Mouse (Mus musculus) lung, embryonic 14.5 days (tissue): ENCODE measurements around the gene Npcd. TPM values are rescaled to one million over a fixed set of nuclear protein-coding genes. Genes with fewer than 3 reads are reported as not detected.

Experiments
- ATAC-seq: fragments of 200-750 bp; cut with Nextera tagmentation; 2 replicates; pipeline ENCODE4 v1.8.0; 2017; ENCODE audit warnings: mild to moderate bottlenecking, moderate TSS enrichment, moderate library complexity; ENCODE audit not compliant: insufficient read depth
- DNase-seq: peaks from one replicate; pipeline ENCODE4 v3.0.0-alpha.2; 2015
- H3K27ac ChIP-seq: fragments of 300-500 bp; sonication (generic); 2 replicates; pipeline ENCODE4 v1.5.1; 2014; ENCODE audit warnings: low read depth, mild to moderate bottlenecking, moderate library complexity
- H3K27me3 ChIP-seq: fragments of 300-500 bp; sonication (generic); 2 replicates; pipeline ENCODE4 v1.6.1; 2014; ENCODE audit warnings: low read length, control low read depth; ENCODE audit not compliant: insufficient read depth
- H3K36me3 ChIP-seq: fragments of 300-500 bp; sonication (generic); 2 replicates; pipeline ENCODE4 v1.6.1; 2014; ENCODE audit warnings: control low read depth; ENCODE audit not compliant: insufficient read depth
- H3K4me1 ChIP-seq: fragments of 300-500 bp; sonication (generic); 2 replicates; pipeline ENCODE4 v1.6.1; 2014; ENCODE audit warnings: antibody characterized with exemption, control low read depth; ENCODE audit not compliant: insufficient read depth
- H3K4me2 ChIP-seq: fragments of 300-500 bp; sonication (generic); 2 replicates; pipeline ENCODE4 v1.6.1; 2014; ENCODE audit warnings: mild to moderate bottlenecking
- H3K4me3 ChIP-seq: fragments of 300-500 bp; sonication (generic); 2 replicates; pipeline ENCODE4 v1.5.1; 2014; ENCODE audit warnings: low read depth, low read length
- H3K9ac ChIP-seq: fragments of 300-500 bp; sonication (generic); 2 replicates; pipeline ENCODE4 v1.6.1; 2014
- H3K9me3 ChIP-seq: fragments of 300-500 bp; sonication (generic); 2 replicates; pipeline ENCODE4 v1.6.1; 2016; ENCODE audit warnings: low read depth, low read length, control low read depth
- CTCF ChIP-seq: IDR thresholded peaks from 2 replicates; pipeline ENCODE4 v1.5.1; 2016; ENCODE audit warnings: antibody characterized with exemption, low read depth
- WGBS: fragments of 180-500 bp; shearing (Covaris S2); extraction: QIAGEN DNeasy Blood & Tissue Kit; methylation state at CpG from one replicate; pipeline ENCODE4 v1.1.7; 2014; 5-methylcytosine and 5-hydroxymethylcytosine counted together
- polyA plus RNA-seq: library from polyadenylated mRNA; unstranded; fragments of >200 nt; fragmentation: Nextera tagmentation; extraction: Ambion mirVana; gene quantifications from 2 replicates; pipeline ENCODE4 v1.2.1, GENCODE M21; 2014

Npcd gene
- polyA plus RNA-seq = not detected in 2 replicates

DNA sequence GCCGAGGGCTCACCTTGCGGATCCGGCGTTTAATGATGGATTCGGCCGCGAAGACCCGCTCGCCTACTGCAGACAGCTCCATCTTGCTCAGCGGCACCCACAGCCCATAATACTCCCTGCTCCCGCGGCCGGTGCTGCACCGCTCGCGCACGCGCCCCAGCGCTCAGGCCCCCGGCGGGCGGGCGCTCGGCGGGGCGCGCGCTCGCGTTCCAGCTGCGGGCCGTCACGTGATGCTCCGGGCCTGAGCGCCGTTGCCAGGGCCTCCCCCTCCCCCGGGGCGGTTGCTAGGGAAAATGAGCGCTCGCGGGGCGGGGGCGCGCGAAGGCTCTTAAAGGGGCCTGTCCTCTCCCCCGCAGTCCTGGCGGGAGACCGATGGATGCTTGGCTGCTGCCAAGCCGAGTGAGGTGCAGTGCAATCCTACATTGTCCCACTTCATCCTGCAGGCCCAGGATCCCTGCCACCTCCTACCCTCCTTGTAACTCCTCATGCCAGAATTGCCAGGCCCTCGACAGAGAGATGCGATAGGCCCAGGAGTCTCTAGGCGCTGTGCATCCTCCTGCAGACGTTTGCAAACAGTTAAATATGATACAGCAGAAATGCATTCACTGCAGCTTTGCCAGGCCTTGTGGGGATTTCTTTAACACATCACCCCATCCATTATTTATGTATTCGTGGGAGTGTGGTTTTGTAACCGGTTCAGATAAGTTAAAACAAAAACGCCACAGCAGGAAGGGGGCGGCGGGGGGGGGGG is at the start of gene Npcd, which contains the start of gene Cbx6:
Npcd (minus strand) TSS at position 108 of the 751 bp plus-strand sequence.
Cbx6 (minus strand) TSS at position 559 of the 751 bp plus-strand sequence.
- Histone ChIP-seq H3K36me3 (peaks cover 14% of the 10 kb centered on the region), H3K4me2 (peak within 1 kb of the TSS; percentile 73), H3K4me3 (peak within 1 kb of the TSS; percentile 64), H3K4me1 (peaks cover 12% of the 10 kb centered on the region; the same call in 1 of the 2 replicates), H3K27ac (peak within 1 kb of the TSS; percentile 91), H3K9ac (peak within 1 kb of the TSS; percentile 62), H3K27me3 (no peaks in the 10 kb centered on the region), H3K9me3 (no peaks in the 10 kb centered on the region)
- peak; percentile 99 for DNase-seq
- TF ChIP-seq CTCF = no peak
- under 1% methylated on average over 58 of the region's 58 CpGs for WGBS
- peak; percentile 83 for ATAC-seq

DNA sequence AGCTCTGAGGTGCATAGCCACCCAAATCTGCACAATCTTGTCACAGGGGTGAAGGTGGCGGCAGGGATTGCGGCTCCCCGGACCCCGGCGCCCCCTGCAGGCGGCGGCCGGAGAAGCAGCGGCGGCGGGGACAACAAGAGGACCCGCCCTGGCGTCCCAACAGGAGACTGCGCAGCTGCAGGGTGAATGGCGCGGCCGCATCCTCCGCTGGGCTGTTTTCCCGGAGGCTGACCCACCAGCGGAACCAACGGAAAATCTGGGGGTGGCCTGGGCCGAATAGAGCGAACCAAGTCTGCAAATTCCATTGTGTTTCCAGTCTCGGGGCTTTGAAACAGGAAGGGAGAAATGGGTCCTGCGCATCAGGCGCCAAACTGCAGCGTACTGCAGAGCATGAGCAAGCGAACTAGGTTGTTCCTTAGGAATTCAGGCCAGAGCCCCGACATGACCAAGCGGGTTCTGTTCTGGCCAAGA is 49.4 kb upstream of the Npcd start:
- H3K4me2 ChIP-seq = peak overlapping the region; percentile 68
- WGBS = under 1% methylated on average over 30 of the region's 30 CpGs
- peak overlapping the region; percentile 40 for H3K4me3 ChIP-seq
- peak; percentile 79 for TF ChIP-seq CTCF
- ATAC-seq (peak; percentile 83), DNase-seq (peak; percentile 96)
- H3K27me3 ChIP-seq = peaks cover 3% of the 10 kb centered on the region; the same call in 1 of the 2 replicates
- no peaks in the 10 kb centered on the region for H3K9me3 ChIP-seq
- H3K4me1 ChIP-seq = peaks cover 6% of the 10 kb centered on the region; the same call in 1 of the 2 replicates
- H3K36me3 ChIP-seq = no peaks in the 10 kb centered on the region
- peak overlapping the region; percentile 82 for H3K27ac ChIP-seq
- peak overlapping the region; percentile 58 for H3K9ac ChIP-seq

DNA sequence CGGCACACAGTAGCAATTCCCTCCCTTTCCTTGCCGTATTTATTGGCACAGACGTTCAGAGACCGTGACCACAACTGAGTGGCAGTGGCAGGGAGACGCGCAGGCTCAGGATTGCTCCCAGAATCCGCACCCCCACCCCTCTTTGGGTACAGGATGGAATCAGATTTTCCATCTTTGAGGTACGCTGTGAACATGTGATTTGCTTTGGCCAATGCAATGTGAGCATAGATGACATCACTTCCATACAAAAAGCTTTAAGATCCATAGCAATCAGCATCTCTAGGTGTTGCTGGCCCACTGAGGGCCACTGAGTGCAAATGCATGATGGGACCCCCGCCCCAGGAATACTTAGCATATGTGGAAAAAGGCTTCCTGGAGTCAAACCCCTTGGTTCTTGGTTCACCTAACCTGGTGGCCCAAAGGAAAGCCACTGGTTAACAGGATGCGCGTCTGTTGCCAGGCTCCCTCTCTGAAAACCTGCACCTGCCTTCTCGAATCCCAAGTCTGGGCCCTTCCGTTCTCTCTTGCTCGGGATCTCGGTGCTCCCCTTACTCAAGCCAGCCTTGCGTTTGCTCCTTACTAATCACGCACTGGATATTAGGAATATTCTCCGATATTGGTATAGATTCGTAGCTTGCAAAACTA is 48.7 kb upstream of the Npcd start:
- WGBS = 27% methylated on average over 19 of the region's 19 CpGs
- Histone ChIP-seq H3K36me3 (no peaks in the 10 kb centered on the region), H3K9ac (0 out of 2 replicates have a peak overlapping the region, but pooled peaks have one; percentile 18), H3K27ac (no peak overlapping the region), H3K9me3 (no peaks in the 10 kb centered on the region), H3K4me1 (peaks cover 6% of the 10 kb centered on the region; the same call in 1 of the 2 replicates), H3K4me2 (peak overlapping the region; percentile 68), H3K4me3 (peak overlapping the region; percentile 40), H3K27me3 (peaks cover 3% of the 10 kb centered on the region; the same call in 1 of the 2 replicates)
- DNase-seq (no peak), ATAC-seq (no peak)
- TF ChIP-seq CTCF = no peak

GRCm38 (mm10) chr15:79880477-79880876 is 46.4 kb upstream of the Npcd start:
- H3K4me2 ChIP-seq = no peak overlapping the region
- H3K9ac ChIP-seq = no peak overlapping the region
- H3K4me3 ChIP-seq = no peak overlapping the region
- TF ChIP-seq CTCF = no peak
- H3K36me3 ChIP-seq = no peaks in the 10 kb centered on the region
- H3K27ac ChIP-seq = no peak overlapping the region
- H3K27me3 ChIP-seq = peaks cover 3% of the 10 kb centered on the region; the same call in 1 of the 2 replicates
- WGBS = 68% methylated on average over 3 of the region's 3 CpGs
- ATAC-seq (no peak), DNase-seq (peak; percentile 26)
- no peaks in the 10 kb centered on the region for H3K9me3 ChIP-seq
- peaks cover 6% of the 10 kb centered on the region; the same call in 1 of the 2 replicates for H3K4me1 ChIP-seq

- peaks cover 6% of the 10 kb centered on the region; the same call in 1 of the 2 replicates for H3K4me1 ChIP-seq
- no peak overlapping the region for H3K9ac ChIP-seq
- 9% methylated on average over 13 of the region's 13 CpGs for WGBS
- peak overlapping the region; percentile 37 for H3K4me2 ChIP-seq
- DNase-seq (peak; percentile 96), ATAC-seq (peak; percentile 87)
- no peak for TF ChIP-seq CTCF
- H3K27me3 ChIP-seq = peaks cover 3% of the 10 kb centered on the region; the same call in 1 of the 2 replicates
- H3K4me3 ChIP-seq = no peak overlapping the region
- no peaks in the 10 kb centered on the region for H3K36me3 ChIP-seq
- peak overlapping the region; percentile 96 for H3K27ac ChIP-seq
- H3K9me3 ChIP-seq = no peaks in the 10 kb centered on the region
Measured at GRCm38 (mm10) chr15:79879319-79879718, 45.3 kb upstream of the Npcd start.

DNA sequence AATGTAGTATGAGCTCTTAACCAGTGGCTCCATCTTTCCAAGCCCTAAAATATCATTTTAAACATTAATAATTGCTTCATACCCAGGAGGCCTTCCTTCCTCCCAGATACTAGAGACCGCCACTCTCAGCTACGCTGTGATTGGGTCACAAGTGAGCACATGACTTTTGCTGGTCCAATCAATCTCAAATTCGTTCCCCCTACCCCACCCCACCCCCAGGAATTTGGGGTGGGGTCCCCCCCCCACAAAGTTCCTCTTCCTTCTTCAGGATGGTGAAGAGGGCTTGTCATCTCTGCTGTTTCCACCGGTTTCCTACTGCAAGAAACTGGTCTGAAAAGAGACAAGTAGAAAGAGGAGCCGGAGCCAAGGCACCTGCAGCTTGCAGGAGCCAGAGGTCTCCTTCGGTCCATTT is 44.7 kb upstream of the Npcd start:
- WGBS = 39% methylated on average over 6 of the region's 6 CpGs
- H3K9me3 ChIP-seq = no peaks in the 10 kb centered on the region
- peak overlapping the region; percentile 96 for H3K27ac ChIP-seq
- peak overlapping the region; percentile 37 for H3K4me2 ChIP-seq
- peaks cover 6% of the 10 kb centered on the region; the same call in 1 of the 2 replicates for H3K4me1 ChIP-seq
- peaks cover 3% of the 10 kb centered on the region; the same call in 1 of the 2 replicates for H3K27me3 ChIP-seq
- H3K9ac ChIP-seq = no peak overlapping the region
- no peaks in the 10 kb centered on the region for H3K36me3 ChIP-seq
- peak; percentile 29 for ATAC-seq
- TF ChIP-seq CTCF = no peak
- peak; percentile 66 for DNase-seq
- no peak overlapping the region for H3K4me3 ChIP-seq
